Mouse (Mus musculus): ENCODE results near the gene Tagln2. TPM values are rescaled to one million over a fixed set of nuclear protein-coding genes. Genes with fewer than 3 reads are reported as not detected.

Gene Tagln2
- polyA plus RNA-seq, 1 experiment from 2014 or later = 53.4 TPM

GRCm38 (mm10) chr1:172527431-172527830 is 27.6 kb downstream of the Tagln2 start:
- WGBS = 94% methylated on average over 10 of the region's 10 CpGs
- ATAC-seq = no peak
- Histone ChIP-seq H3K9me3 (ENCODE audit: control insufficient read depth, low read length) (no peaks in the 10 kb centered on the region), H3K36me3 (ENCODE audit: control insufficient read depth, insufficient read depth) (no peaks in the 10 kb centered on the region), H3K9ac (replicated peaks; ENCODE audit: low read depth, low read length) (no peak overlapping the region), H3K27ac (ENCODE audit: low read length) (no peak overlapping the region), H3K27me3 (replicated peaks; ENCODE audit: control insufficient read depth, insufficient read depth, low read length) (no peaks in the 10 kb centered on the region; the same call in 1 of the 2 replicates), H3K4me3 (replicated peaks; ENCODE audit: low read length) (no peak overlapping the region), H3K4me2 (ENCODE audit: low read length) (no peak overlapping the region), H3K4me1 (replicated peaks; ENCODE audit: control insufficient read depth, insufficient read depth, low read length) (0 out of 2 replicates have a peak, but pooled peaks cover 3% of the 10 kb centered on the region)

GRCm38 (mm10) chr1:172528701-172529100 is 28.9 kb downstream of the Tagln2 start:
- peak; percentile 62 for ATAC-seq
- H3K4me3 ChIP-seq (replicated peaks; ENCODE audit: low read length) = no peak overlapping the region
- 5% methylated on average over 7 of the region's 7 CpGs for WGBS

DNA sequence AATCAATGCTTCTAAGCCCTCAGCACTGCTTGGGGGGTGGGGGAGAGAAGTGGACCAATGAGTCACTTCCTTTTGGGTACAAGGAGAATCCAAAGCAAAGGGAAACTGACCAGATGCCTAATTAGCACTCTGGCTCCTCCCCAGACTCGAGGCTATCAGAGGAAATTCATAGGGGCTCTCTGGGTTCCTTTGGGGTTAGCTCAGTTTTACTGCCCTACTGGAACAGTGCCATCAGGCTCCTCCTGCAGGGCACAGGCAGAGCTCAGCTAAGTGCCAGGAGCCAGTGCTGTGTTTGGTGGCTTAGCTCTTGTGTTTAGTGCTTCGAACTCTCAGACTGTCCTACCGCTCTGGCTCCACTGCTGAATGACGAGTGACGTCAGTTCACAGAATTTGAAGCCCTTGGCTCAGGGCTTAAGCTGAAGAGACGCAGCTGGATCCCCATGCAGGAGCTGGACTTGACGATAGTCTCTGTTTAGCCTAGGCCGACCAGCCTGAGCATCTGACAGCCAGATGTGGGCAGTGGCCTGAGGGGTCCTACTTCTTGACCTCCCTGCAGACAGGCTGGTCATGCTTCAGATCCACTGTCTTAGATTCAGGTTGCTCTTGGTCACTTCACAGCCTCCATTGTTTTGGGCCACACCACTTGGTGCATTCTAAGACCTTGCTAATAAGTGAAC is 30.8 kb downstream of the Tagln2 start:
- Histone ChIP-seq H3K4me2 (ENCODE audit: low read length) (no peak overlapping the region), H3K27me3 (replicated peaks; ENCODE audit: control insufficient read depth, insufficient read depth, low read length) (no peaks in the 10 kb centered on the region; the same call in 1 of the 2 replicates), H3K9ac (replicated peaks; ENCODE audit: low read depth, low read length) (no peak overlapping the region), H3K4me3 (replicated peaks; ENCODE audit: low read length) (no peak overlapping the region), H3K9me3 (ENCODE audit: control insufficient read depth, low read length) (no peaks in the 10 kb centered on the region; the same call in 1 of the 2 replicates), H3K36me3 (ENCODE audit: control insufficient read depth, insufficient read depth) (no peaks in the 10 kb centered on the region), H3K4me1 (replicated peaks; ENCODE audit: control insufficient read depth, insufficient read depth, low read length) (0 out of 2 replicates have a peak, but pooled peaks cover 5% of the 10 kb centered on the region), H3K27ac (ENCODE audit: low read length) (no peak overlapping the region)
- 20% methylated on average over 8 of the region's 8 CpGs for WGBS
- peak; percentile 21; the same call in 1 of the 2 replicates for ATAC-seq

More at GRCm38 (mm10) chr1:172528701-172529100, 28.9 kb downstream of the Tagln2 start:
- H3K27ac ChIP-seq (ENCODE audit: low read length) = no peak overlapping the region
- H3K9ac ChIP-seq (replicated peaks; ENCODE audit: low read depth, low read length) = no peak overlapping the region
- H3K27me3 ChIP-seq (replicated peaks; ENCODE audit: control insufficient read depth, insufficient read depth, low read length) = no peaks in the 10 kb centered on the region; the same call in 1 of the 2 replicates
- H3K4me2 ChIP-seq (ENCODE audit: low read length) = no peak overlapping the region
- 0 out of 2 replicates have a peak, but pooled peaks cover 5% of the 10 kb centered on the region for H3K4me1 ChIP-seq (replicated peaks; ENCODE audit: control insufficient read depth, insufficient read depth, low read length)
- no peaks in the 10 kb centered on the region for H3K9me3 ChIP-seq (ENCODE audit: control insufficient read depth, low read length)
- H3K36me3 ChIP-seq (ENCODE audit: control insufficient read depth, insufficient read depth) = no peaks in the 10 kb centered on the region

- Histone ChIP-seq H3K27me3 (replicated peaks; ENCODE audit: control insufficient read depth, insufficient read depth, low read length) (no peaks in the 10 kb centered on the region), H3K4me2 (ENCODE audit: low read length) (peak overlapping the region; percentile 35), H3K4me1 (replicated peaks; ENCODE audit: control insufficient read depth, insufficient read depth, low read length) (0 out of 2 replicates have a peak, but pooled peaks cover 5% of the 10 kb centered on the region), H3K36me3 (ENCODE audit: control insufficient read depth, insufficient read depth) (no peaks in the 10 kb centered on the region), H3K4me3 (replicated peaks; ENCODE audit: low read length) (peak overlapping the region; percentile 10), H3K9ac (replicated peaks; ENCODE audit: low read depth, low read length) (no peak overlapping the region), H3K9me3 (ENCODE audit: control insufficient read depth, low read length) (no peaks in the 10 kb centered on the region; the same call in 1 of the 2 replicates), H3K27ac (ENCODE audit: low read length) (no peak overlapping the region)
- WGBS = 4% methylated on average over 13 of the region's 13 CpGs
- peak; percentile 43 for ATAC-seq
Measured at GRCm38 (mm10) chr1:172532551-172532950, 32.7 kb downstream of the Tagln2 start.

GRCm38 (mm10) chr1:172535116-172535515 is 35.3 kb downstream of the Tagln2 start:
- WGBS = 78% methylated on average over 16 of the region's 16 CpGs
- no peak overlapping the region for H3K9ac ChIP-seq (replicated peaks; ENCODE audit: low read depth, low read length)
- peaks cover 7% of the 10 kb centered on the region for H3K4me1 ChIP-seq (replicated peaks; ENCODE audit: control insufficient read depth, insufficient read depth, low read length)
- no peak overlapping the region for H3K27ac ChIP-seq (ENCODE audit: low read length)
- H3K36me3 ChIP-seq (ENCODE audit: control insufficient read depth, insufficient read depth) = no peaks in the 10 kb centered on the region
- no peaks in the 10 kb centered on the region; the same call in 1 of the 2 replicates for H3K9me3 ChIP-seq (ENCODE audit: control insufficient read depth, low read length)
- H3K4me2 ChIP-seq (ENCODE audit: low read length) = no peak overlapping the region
- H3K27me3 ChIP-seq (replicated peaks; ENCODE audit: control insufficient read depth, insufficient read depth, low read length) = no peaks in the 10 kb centered on the region
- no peak overlapping the region for H3K4me3 ChIP-seq (replicated peaks; ENCODE audit: low read length)
- no peak for ATAC-seq

GRCm38 (mm10) chr1:172539827-172540226 is 40.0 kb downstream of the Tagln2 start:
- Histone ChIP-seq H3K4me3 (replicated peaks; ENCODE audit: low read length) (no peak overlapping the region), H3K9ac (replicated peaks; ENCODE audit: low read depth, low read length) (no peak overlapping the region), H3K9me3 (ENCODE audit: control insufficient read depth, low read length) (no peaks in the 10 kb centered on the region), H3K4me1 (replicated peaks; ENCODE audit: control insufficient read depth, insufficient read depth, low read length) (peaks cover 7% of the 10 kb centered on the region), H3K27ac (ENCODE audit: low read length) (no peak overlapping the region), H3K4me2 (ENCODE audit: low read length) (no peak overlapping the region), H3K27me3 (replicated peaks; ENCODE audit: control insufficient read depth, insufficient read depth, low read length) (no peaks in the 10 kb centered on the region), H3K36me3 (ENCODE audit: control insufficient read depth, insufficient read depth) (no peaks in the 10 kb centered on the region)
- WGBS = 35% methylated on average over 6 of the region's 6 CpGs
- peak; percentile 33; the same call in 1 of the 2 replicates for ATAC-seq

DNA sequence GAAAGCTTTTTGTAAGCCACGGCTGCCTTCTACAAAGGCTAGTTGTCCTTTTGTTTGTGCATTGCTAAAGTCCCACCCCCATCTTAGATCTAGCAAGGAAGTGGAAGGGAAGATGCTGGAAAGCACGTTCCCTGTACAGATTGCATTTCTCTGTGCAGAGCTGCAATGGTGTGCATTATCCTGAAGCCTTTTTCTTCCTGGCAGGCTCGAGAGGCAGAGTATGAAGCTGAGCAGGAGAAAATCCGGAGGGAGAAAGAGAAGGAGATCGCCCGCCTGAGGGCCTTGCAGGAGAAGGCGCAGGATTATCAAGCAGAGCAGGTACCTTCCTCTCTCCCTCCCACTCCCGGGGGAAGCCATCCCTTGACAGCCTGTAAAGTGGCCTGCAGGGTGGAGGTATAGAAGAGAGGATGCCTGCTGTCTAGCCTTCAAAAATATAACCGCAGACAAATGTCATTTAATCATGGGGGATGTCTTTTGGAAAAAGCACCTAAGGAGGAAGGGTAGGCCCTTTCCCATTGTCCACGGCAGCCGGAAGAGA is 40.5 kb downstream of the Tagln2 start:
- ATAC-seq = peak; percentile 50
- Histone ChIP-seq H3K4me3 (replicated peaks; ENCODE audit: low read length) (no peak overlapping the region), H3K36me3 (ENCODE audit: control insufficient read depth, insufficient read depth) (no peaks in the 10 kb centered on the region), H3K27me3 (replicated peaks; ENCODE audit: control insufficient read depth, insufficient read depth, low read length) (no peaks in the 10 kb centered on the region), H3K4me2 (ENCODE audit: low read length) (no peak overlapping the region), H3K9me3 (ENCODE audit: control insufficient read depth, low read length) (no peaks in the 10 kb centered on the region), H3K9ac (replicated peaks; ENCODE audit: low read depth, low read length) (no peak overlapping the region), H3K4me1 (replicated peaks; ENCODE audit: control insufficient read depth, insufficient read depth, low read length) (peaks cover 7% of the 10 kb centered on the region), H3K27ac (ENCODE audit: low read length) (no peak overlapping the region)
- 34% methylated on average over 11 of the region's 11 CpGs for WGBS

- H3K9me3 ChIP-seq (ENCODE audit: control insufficient read depth, low read length) = no peaks in the 10 kb centered on the region
- H3K27ac ChIP-seq (ENCODE audit: low read length) = no peak overlapping the region
- ATAC-seq = no peak
- no peak overlapping the region for H3K4me2 ChIP-seq (ENCODE audit: low read length)
- H3K4me1 ChIP-seq (replicated peaks; ENCODE audit: control insufficient read depth, insufficient read depth, low read length) = peaks cover 11% of the 10 kb centered on the region
- H3K9ac ChIP-seq (replicated peaks; ENCODE audit: low read depth, low read length) = no peak overlapping the region
- H3K36me3 ChIP-seq (ENCODE audit: control insufficient read depth, insufficient read depth) = no peaks in the 10 kb centered on the region
- 84% methylated on average over 4 of the region's 4 CpGs for WGBS
- no peaks in the 10 kb centered on the region for H3K27me3 ChIP-seq (replicated peaks; ENCODE audit: control insufficient read depth, insufficient read depth, low read length)
- H3K4me3 ChIP-seq (replicated peaks; ENCODE audit: low read length) = no peak overlapping the region
Measured at GRCm38 (mm10) chr1:172546062-172546461, 46.2 kb downstream of the Tagln2 start.

DNA sequence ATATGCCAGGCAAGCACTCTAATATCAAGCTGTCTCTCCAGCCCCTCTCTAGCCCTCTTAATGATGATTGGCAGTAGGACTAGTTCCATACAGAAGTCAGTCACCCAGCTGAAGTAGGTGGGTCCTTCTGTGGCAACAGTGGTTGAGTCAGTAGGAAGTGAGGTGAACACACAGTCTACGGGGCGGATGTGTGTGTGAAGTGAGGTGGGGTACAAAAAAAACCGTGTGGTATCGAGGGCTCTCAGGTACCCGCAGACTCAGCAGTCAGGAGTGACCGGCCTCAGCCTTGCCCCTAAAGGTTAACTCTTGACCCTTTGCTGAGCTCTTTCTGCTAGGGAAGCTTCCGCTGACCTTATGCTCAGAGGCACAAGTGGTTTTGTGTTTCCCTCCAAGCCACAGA is 48.7 kb downstream of the Tagln2 start:
- Histone ChIP-seq H3K4me2 (ENCODE audit: low read length) (no peak overlapping the region), H3K9ac (replicated peaks; ENCODE audit: low read depth, low read length) (no peak overlapping the region), H3K4me1 (replicated peaks; ENCODE audit: control insufficient read depth, insufficient read depth, low read length) (peaks cover 11% of the 10 kb centered on the region), H3K36me3 (ENCODE audit: control insufficient read depth, insufficient read depth) (no peaks in the 10 kb centered on the region), H3K27me3 (replicated peaks; ENCODE audit: control insufficient read depth, insufficient read depth, low read length) (no peaks in the 10 kb centered on the region), H3K4me3 (replicated peaks; ENCODE audit: low read length) (no peak overlapping the region), H3K27ac (ENCODE audit: low read length) (no peak overlapping the region), H3K9me3 (ENCODE audit: control insufficient read depth, low read length) (no peaks in the 10 kb centered on the region)
- ATAC-seq = no peak
- WGBS = 61% methylated on average over 7 of the region's 7 CpGs

All from forebrain, embryonic 16.5 days (tissue).